ENCODE assay signal across 13 mouse cellular contexts in the genomic region with DNA sequence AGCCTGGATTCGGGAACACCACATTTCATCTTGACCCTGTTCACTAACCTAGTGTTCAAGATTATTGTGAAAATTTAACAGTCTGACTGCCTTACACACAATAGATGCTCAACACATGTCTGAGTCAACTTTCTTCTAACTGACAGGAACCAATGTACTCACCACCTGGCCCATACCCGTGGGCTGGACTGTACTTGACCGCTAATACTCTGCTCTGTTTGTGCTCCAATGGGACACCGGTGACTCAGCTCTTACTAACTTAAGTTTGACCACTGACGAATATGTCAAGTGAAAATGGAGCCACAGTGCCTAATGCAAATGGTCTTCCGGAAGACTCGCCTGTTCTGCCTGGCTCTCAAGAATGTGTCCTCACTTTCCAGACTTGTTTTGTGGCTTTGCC.
"Had no signal": no experiment of that assay in that cellular context is flagged by ENCODE, and none has a peak within 500 bp of the region (broad histone marks: within the 10 kb centered on the region; RNA-seq: fewer than 3 reads in every experiment).

No protein-coding gene starts in this region.

- H3K9ac ChIP-seq: limb, embryonic 12.5 days; liver, embryonic 14.5 days; neural tube, embryonic 15.5 days had no signal

- H3K4me2 ChIP-seq: limb, embryonic 12.5 days; neural tube, embryonic 15.5 days had no signal

- H3K4me3 ChIP-seq: layer of hippocampus, adult 2 months; limb, embryonic 12.5 days; neural tube, embryonic 15.5 days had no signal

- H3K9me3 ChIP-seq: limb, embryonic 12.5 days; neural tube, embryonic 15.5 days had no signal

- H3K27ac ChIP-seq: layer of hippocampus, adult 2 months; limb, embryonic 12.5 days; liver, embryonic 14.5 days; neural tube, embryonic 15.5 days had no signal

- DNase-seq: kidney, postnatal 10 days; kidney, postnatal 4 days; liver; lung, adult 18-20 months; lung, postnatal 36 days; right cerebral cortex, adult 18-20 months; right cerebral cortex, postnatal 25 days; thymus, adult 18-20 months; thymus, postnatal 14 days had no signal

- H3K36me3 ChIP-seq: limb, embryonic 12.5 days; neural tube, embryonic 15.5 days had no signal

- H3K27me3 ChIP-seq: limb, embryonic 12.5 days; neural tube, embryonic 15.5 days had no signal
